Mouse (Mus musculus) spleen, postnatal 10 days (tissue): ENCODE measurements around the gene Pde1a.

Experiments used
- DNase-seq, 2 experiments: peaks; one replicate each; pipeline ENCODE4 v3.0.0; 2021 to 2022; ENCODE audit warnings: low spot score in 2 of 2

Pde1a gene

DNA sequence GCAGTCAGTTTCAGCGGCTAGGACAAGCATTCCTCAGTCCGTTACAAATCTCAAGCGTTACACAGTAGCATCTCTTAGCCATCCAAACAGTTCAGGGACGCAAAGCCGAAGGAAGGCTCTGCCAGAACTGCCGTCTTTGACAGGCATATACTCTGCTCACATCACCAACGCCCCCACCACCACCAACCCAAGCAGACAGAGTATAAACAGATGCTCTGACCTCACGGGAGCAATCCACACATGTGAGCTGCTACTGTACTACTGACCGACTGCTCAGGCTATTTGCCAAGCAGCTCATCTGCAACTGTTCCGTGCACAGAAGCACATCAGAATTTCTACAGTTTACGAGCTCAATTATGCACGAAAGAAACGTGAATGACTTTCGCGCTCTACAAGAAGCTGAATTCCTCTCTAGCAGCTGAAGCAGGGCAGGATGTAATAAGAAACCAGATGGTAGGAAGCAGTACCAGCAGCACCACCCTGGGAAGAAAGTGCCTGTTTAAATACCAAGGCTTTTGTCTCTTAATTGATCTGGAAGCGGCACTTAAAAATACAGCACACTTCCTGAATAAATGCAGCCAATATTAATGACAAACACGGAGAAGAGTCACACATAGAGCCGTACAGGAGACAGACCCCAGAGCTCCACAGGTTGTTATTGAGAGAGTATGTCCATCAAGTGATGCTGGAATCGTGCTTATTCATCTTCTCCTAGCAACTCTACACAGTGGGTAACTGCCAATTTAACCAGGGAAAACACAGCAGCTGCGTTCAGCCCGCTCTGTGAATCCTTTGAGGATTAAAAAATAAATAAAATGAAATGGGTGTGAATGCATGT lies at the start of gene Pde1a:
Pde1a (minus strand) TSS at position 598 of the 838 bp plus-strand sequence.
- DNase-seq = no peak

DNA sequence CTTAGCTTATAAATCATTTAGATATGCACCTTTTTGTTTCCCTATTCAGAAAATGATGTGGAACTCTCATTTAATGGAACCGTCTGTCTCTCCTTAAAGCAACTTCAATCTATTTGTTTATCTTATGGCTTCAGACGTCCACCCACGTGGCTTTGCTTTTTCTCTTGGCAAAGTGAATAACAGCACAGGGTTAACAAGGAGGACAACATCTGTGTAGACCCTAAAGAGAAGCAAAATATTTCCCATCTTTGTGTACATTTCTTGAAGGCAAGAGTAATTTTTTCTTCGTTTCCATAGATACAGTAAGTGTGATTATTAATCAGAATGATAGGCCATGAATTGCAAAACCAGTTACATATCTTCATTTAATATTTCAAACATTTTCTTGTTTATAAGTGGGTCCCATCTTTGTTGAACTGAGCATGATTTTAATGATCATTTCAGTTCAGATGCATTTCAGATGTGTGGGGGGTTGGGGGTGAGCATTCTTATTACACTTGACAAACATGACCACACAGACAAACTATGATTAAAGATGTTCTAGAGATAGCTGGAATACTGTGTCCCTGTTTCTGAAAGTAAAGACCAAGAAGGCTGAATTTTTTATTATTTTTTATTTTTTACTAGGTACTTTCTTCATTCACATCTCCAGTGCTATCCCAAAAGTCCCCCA lies 49.5 kb upstream of the Pde1a start:
- no peak for DNase-seq

DNA sequence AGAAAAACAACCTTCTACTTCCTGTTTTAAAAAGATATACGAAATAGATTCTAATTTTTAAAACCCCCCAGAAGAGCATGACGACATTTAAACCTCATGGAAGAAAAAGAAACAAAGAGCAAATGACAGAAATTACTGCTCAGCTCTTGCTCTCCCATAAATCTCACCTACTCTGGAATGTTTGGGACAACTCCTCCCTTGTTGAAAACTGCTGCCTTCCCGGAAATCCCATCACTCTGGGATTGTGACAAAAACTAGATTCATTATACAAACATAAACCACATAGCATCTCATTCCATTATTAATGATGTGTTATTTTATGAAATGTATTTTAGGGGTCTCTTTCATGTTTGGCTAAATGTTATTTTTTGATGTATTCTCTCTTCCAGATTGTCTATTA lies 48.9 kb upstream of the Pde1a start:
- no peak for DNase-seq

DNA sequence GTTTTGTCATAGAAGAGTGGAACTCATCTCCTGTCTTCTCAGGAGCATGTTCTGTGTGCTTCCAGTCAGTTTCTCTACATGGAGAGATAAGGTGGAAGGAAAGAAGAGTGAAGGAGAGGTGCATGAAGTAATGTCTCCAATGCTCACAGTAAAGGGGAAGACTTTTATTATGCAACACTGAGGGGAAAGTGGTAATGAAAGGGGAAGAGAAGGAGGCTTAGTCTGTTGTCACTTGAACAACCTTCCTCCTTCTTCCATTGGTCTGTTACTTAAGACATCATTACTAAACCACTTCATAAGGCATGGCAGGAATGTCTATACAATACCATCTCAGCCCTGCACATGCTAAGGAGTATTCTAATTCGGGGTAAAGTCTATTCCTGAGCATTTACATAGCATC lies 38.8 kb upstream of the Pde1a start:
- DNase-seq = no peak

DNA sequence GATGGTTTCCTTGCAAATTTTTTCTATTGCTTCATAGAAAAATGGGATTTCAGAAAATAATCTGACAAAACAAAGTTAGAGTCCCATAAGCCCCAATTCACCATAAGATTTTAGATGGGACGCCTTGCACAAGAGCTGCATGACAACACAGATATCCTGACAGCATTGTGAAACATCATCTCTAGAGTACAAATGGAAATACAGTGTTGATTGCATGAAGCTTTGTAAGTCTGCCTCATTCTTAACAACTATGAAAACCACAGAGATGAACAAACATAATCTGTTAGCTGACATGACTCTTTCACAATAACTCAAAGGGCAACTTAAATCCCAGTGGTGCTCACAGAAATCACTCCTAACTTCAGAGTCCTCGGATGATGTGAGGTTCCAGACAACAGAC lies 29.5 kb upstream of the Pde1a start:
- DNase-seq = no peak

DNA sequence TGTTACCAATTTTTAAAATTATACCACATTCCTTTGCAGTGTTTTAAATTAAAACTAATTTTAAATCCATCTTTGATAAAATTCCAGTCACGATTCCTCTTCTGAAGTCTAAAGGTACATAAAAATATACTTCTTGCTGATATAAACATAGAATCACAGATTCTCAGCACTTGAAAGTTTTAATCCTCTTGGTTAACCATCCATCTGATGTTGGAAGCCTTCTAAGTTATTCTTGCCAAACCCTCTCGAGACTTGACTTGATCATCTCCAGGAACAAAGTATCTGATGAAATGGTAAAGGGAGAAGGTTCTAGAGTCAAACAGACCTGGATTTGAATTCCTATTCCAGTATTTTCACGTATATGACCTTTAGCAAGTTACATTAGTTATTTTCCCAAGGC lies 28.9 kb upstream of the Pde1a start:
- DNase-seq = no peak

DNA sequence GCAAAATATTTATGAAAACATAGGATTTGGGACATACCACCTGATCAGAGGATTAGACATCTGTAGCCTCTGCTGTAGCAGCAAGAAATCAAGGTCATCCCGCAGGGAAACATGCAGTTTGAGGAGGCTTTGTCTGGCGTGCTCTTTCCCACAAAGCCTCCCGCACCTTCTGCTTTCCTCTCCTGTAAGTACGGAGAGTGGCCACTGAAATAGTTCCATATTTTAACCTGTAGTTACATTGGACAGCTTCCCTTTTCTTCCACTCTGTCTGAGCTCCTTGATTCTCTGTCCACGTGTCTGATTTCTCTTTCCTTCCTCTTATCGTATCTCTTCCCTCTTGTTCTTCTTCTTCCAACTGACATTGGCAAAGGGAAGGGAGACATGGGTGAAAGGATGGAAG lies 20.8 kb upstream of the Pde1a start:
- no peak for DNase-seq

DNA sequence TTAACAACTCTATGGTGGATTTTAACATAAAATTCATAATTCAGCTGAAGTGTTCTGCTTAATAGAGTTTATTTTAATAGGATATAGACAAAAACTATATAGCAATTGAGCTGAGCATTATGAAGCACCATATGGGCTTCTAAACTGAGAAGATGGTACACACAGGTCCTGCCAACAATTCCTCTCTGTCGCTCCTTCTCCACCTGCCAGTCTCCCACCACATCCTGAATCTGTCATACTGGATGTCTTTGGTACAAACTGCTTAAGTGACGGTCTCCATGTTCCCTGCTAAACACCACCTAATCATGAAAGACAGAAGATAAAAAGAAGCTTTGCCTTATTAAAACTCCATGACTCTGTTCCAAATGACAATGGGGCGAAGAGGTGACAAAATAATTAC lies 20.1 kb upstream of the Pde1a start:
- no peak for DNase-seq

DNA sequence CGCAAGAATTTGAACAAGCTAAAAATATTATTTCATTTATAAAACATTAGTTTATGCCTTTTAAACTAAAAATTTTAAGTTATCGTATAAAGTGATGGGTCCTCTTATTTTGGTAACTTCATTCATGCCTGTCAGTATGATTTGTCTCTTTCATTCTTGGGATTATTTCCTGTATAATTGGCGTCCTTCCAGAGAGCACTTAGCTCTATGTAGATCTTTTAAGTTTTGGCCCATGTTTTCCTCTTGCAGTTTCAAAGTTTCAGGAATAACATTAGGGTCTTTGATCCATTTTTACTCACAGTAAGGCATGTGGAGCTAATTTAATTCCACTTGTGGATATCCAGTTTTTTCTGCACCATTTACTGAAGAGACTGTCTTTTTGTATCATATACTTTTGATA lies 5.8 kb upstream of the Pde1a start:
- no peak for DNase-seq

DNA sequence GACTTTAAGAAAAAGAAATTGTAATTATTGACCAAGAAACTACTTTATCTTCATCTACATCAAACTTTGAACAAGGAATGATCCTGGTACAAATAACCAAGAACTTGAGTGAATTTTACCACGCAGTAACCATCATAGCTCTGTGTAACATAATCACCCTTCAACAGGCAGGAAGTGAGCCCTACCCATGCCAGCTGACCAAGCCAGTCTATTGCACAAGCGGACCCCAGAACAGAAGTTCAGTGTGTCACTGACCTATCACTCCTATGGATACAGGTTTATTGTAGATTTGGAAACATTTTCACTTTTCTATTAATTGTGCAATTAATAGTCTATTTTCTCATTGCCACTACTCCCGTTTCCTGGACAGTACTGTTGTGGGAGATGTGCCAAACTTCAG lies 3.4 kb upstream of the Pde1a start:
- DNase-seq = no peak

DNA sequence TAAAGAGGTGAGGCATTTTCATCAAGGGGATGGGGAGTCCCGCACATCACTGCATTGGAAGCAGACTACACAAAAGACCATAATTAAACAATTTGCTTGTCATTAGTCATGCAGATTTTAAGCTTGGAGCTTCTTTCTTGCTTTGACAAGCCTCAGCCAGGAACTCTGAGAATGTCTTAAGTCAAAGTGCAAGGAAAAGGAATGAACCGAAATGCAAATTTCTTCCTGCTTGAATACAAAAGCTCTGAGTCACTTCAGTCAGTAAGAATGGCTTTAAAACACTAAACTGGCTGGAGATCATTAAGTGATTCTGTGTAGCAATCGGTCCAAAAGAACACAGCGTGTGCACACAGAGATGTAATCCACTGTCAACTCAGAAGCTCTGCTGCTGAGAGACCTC lies 2.6 kb downstream of the Pde1a start:
- DNase-seq = no peak

DNA sequence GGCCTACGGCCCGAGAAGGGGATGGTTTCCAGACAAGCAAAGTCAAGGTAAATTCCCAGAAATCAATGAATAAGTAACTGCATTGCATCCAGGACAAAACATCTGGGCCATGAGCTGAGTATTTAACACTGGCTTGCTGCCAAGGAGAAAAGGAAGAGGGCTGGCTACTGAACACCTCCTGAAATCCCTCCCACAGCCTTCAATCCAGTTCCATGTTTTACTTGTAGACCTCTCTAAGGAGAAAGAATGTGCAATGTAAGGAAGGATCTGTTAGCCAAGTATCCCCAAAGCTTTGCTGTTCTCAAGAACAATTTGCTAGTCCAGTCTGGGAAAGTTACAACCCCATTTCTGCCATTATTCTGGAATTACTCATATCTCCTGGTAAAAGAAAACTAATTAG lies 42.4 kb downstream of the Pde1a start:
- DNase-seq = no peak

DNA sequence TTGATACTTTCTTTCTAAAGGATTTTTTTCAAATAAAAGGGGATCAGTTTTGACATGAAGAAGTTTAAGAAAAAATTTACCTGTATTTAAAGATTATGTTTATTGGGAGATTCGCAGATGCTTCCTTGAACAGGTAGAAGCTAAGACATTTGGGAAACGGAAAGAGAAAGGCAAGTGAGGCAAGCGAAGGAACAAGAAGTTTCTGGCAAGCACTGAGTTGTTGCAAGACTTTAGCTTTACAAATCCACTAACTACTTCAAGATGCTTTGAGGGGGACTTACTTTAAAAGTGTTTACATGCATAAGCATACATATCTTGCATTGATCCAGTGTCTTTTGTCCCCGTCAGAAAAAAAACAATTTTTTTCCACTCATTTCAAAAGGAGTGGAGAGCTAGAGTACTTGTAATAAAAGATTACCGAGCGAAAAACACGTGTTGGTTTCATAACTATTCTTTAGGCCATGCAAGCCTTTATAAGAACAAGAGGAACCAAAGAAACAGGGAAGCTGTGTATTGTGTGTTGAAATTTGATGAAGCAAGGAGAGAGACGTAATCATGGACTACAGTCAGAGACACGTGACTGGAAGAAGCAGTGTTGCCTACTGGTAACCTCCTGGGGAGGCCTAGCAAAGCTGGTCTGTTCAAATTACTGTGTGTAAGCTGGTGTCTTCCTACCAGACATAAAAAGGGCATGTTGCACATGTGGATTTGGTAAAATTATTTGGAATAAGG lies 49.0 kb downstream of the Pde1a start:
- DNase-seq = no peak

DNA sequence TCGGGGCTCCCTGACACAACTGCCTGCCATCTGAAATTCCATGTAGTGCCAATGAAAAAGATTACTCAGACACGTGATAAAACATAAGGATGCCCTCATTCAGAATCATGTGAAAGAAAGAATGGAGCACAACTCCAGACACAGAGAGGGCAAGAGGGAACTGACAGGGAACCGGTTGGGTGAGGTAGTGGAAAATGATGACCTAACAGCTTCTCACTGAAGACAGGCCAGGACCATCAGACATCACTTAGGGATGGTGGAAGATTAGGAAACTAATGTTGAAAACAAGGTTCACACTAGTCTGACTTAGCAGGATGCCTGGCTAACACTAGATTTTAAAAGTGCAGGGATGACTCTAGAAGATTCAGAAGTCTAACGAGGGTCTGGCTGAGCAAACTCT lies 49.6 kb downstream of the Pde1a start:
- DNase-seq = no peak

DNA sequence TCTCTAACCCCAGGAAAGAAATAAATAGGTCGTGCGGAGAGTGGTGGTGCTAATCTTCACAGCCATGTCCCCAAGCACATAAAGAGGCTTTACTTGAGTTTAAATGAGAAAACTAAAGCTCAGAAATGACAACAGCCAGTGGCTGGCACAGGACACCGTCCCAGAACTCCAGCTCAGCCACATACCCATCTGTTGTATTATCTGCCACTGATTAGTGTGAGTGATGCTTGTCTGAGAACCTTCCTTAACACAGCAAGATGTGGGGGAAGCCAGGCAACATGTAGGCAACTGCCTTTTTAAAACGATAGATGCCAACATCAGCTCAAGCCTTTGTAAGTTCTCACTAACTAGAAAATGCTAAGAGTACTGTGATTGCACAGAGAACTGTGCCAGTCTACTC lies 52.9 kb downstream of the Pde1a start:
- DNase-seq = no peak

DNA sequence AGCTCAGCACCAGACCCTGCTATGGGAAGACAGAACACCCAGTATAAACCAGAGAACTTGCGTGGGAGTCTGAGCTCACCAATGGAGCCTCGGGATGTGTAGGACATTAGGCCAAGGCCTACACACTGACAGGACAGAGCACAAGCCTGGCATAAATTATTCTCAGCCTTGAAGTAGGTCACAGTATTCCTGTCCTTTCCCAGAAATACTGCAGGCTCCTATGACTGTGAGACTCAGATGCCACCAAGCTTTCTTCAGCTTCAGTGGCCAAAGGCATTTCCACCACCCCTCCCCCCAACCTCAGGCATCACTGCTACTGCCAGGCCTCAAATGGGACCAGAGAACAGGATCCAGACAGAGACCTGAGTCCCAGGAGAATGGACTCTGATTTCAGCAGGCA lies 54.7 kb downstream of the Pde1a start:
- no peak for DNase-seq

DNA sequence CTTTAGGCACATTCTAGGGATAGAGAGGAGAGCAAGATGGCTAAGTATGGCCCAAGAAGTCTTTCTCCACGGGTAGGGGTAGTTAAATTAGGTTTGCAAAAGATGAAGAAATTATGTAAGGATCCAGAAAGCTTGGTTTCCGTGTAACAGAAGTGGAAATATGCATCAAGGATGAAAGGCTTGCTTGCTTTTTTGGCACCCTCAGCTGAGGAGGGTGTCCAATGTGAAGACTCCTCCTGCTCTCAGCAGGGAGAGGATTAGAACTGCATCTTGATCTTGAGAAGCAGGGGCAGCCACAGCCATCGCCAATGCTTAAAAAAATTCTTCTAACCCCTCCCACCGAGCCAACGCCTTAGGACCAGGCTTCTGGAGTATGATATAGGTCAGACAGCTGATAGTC lies 55.2 kb downstream of the Pde1a start:
- no peak for DNase-seq

DNA sequence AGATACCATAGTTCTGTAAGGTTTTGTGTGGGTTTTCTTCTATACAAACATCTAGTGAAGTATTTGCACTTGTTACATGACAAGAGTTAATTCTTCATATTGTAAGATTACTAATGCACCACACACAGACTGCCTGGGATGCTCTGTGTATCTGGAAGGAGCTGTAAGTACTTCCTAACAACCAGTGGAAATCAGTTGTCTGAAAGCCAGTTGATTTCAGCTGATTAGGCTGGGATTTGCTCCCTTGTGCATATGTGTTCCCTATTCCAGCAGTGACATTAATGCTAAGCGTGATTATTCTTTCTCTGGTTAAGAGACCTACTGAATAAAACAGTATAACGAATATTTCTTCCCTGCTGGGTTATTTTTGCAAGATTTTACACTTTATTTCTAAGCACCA lies 55.8 kb downstream of the Pde1a start:
- DNase-seq = no peak

DNA sequence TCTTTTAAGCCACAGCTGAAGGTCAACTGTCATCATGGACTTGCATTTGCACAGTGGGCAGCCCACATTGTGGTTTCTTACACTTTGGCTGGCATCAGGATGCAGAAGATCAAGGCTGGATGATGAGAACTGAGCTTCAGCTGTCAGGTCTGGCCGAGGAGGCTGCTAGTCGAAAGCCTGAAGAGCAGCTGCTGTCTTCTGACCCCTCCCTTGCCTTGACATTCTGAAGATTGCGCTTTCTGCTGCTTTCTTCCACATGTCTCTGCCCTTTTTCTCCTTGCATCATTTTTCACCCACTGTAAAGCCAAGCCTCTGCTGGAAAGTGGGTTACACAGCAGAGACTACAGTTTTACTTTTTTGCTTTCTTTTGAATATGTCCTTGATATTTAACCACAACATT lies 59.5 kb downstream of the Pde1a start:
- DNase-seq = no peak

DNA sequence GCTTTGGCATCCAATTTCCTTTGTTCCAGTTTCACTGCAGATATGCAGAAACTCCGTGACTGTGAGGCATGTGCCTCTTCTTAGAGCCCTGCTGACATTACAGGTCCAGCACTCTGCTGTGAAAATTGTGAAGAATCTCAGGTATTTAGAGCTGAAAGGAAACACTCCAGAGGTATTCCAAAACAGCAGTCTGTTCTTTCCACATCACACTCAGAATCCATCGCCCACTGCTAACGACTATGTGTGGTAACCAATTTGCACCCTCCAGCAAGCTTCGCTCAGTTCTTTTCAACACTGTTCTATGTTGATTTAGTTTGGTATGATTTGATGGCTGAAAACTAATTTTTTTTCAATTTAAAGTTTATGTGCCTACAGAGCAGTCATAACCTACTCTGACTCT lies 62.8 kb downstream of the Pde1a start:
- no peak for DNase-seq

DNA sequence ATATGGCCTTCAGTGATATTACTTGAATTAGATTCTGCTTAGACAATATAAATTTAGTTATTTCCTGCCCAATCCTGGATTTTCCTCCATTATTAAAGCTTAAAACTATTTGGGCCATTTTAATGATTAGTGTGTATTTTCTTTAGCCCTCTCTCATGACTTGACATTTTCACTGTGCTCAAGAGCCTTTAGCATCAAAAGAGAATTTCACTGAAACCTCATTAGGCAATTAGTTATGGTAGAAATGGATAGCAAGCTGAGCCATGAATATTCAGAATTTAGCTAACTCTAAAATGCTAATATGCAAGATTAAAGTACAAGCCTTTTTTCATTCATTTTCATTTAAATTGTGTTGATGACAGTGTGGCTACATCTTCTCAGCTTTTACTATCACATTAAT lies 73.2 kb downstream of the Pde1a start:
- no peak for DNase-seq

DNA sequence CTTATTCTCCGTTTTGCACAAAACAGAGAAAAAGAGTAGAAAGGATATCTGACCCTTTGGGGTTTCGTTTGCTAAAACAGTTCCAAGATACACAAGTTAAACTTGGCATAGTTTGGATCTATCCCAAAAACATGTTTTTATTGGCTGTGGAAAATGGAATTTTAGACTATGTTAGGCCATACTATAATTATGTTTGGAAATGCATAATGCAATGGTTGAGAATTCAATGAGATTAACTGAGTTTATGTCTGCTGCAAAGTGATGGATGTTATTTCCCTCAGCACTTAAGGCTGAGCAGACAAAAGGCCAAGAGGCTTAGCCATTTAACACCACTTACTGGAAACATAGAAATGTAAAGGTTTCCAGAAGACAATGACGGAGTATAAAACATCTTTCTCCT lies 75.2 kb downstream of the Pde1a start:
- no peak for DNase-seq
